Mouse (Mus musculus) gastrocnemius, adult 2 months (tissue): ENCODE measurements around the gene Zmynd19. TPM values are rescaled to one million over a fixed set of nuclear protein-coding genes. Genes with fewer than 3 reads are reported as not detected.
"Not testable (repeated sequence)": the region's sequence is repeated elsewhere in the genome, so short reads cannot be mapped to it uniquely, and the experiment has no call there.

Source experiments
- DNase-seq: peaks from one replicate; pipeline ENCODE4 v3.0.0; 2022
- H3K27ac ChIP-seq: fragments of 200-600 bp; 2 replicates; pipeline ENCODE4 v1.8.1; 2022; ENCODE audit warnings: mild to moderate bottlenecking
- H3K4me3 ChIP-seq: fragments of 200-600 bp; 2 replicates; pipeline ENCODE4 v1.8.1; 2022; ENCODE audit warnings: mild to moderate bottlenecking, moderate library complexity
- CTCF ChIP-seq: fragments of 200-600 bp; IDR thresholded peaks from 2 replicates; pipeline ENCODE4 v1.8.1; 2022; ENCODE audit warnings: antibody characterized with exemption, mild to moderate bottlenecking, moderate library complexity
- intact Hi-C: fragments of 180-260 bp; cut with DNase I; formaldehyde crosslinking; loops from one replicate; pipeline ENCODE4 v1.15.1; 2025
- total RNA-seq, 2 experiments: library from RNA; stranded (reverse); gene quantifications; 2 replicates each; pipeline ENCODE4 v1.2.3; 2021

Gene Zmynd19
- total RNA-seq, 2 experiments from 2014 or later, result 20.6 to 21.2 TPM

DNA sequence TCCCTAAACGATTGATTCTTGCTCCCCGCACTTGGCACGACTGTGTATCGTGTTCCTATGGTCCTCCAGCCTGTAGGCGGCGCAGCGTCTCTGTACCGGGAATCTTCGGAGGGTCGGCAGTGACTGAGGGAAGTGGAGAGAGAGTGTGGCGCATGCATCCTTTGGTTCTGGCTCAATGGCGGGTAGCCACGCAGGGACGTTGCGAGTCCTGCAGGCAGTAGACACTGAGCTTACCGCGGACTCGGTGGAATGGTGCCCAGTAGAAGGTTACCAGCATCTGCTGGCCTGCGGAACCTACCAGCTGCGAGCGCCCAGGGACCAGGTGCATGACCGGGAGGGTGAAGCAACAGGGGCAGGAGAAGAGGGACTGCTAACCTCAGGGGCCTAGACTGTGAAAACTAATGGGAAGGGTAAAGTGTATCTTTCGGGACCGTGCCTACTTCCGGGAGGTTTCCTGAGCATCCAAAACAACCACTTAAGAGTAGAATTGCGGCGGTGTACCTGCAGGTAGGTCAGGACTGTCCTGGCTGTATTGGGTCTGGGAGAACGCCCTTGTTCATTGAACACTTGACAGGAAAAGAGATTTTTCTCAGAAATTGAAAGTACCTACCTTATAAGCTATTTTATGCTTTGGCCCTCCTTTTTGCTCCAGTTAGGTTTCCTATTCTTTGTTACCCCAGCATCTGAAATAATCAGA, 12.9 kb downstream of the Zmynd19 start, which contains the start of gene Dph7:
Dph7 (plus strand) TSS at position 97 of the 697 bp plus-strand sequence.
- H3K4me3 ChIP-seq, result peak within 1 kb of the TSS; percentile 73
- TF ChIP-seq CTCF, result peak; percentile 93
- intact Hi-C loops, result no loop called here
- H3K27ac ChIP-seq, result peak within 1 kb of the TSS; percentile 79
- DNase-seq, result peak; percentile 88

DNA sequence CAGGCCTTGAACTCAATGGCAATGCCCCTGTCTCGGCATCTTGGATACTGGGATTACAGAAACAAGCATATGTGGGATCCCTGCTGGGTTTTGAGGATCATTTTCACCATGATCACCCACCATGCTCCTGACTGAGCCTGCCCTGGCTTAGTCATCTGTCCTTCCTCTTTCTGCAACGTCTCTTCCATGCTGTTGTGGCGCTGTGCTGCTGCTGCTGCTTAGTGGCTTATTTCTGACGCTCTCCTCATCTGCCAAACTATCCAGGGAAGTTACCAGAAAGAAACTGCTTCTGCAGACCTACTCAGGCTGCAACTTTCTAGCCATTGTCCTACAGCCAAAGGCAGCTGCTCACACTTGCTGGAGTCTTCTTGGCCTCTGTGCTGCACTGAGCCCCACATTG, 20.8 kb downstream of the Zmynd19 start:
- no peak overlapping the region for H3K27ac ChIP-seq
- intact Hi-C loops, result no loop called here
- no peak overlapping the region for H3K4me3 ChIP-seq
- TF ChIP-seq CTCF, result no peak
- DNase-seq, result no peak

DNA sequence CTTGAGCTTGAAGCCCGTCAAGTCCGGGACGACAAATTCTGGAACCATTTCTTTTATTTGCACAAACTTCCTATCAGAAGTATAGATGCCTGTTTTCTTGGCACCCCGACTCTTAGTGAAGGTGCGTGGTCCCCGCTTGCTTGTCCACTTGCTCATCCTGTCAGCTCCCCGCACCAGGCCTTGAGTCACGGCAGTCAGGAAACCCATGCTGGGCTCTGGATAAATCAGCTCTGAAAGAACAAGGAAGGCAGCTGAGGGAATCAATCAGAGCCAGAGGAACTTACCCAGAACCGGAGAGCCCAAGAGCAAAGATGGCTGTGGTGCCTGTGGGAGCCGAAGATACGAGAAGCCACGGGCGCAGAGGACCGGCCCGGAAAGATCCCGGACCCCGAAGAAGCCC, 24.9 kb downstream of the Zmynd19 start:
- Histone ChIP-seq H3K27ac (peak overlapping the region; percentile 97), H3K4me3 (peak overlapping the region; percentile 93)
- intact Hi-C loops, DNase-seq: not testable (repeated sequence)

DNA sequence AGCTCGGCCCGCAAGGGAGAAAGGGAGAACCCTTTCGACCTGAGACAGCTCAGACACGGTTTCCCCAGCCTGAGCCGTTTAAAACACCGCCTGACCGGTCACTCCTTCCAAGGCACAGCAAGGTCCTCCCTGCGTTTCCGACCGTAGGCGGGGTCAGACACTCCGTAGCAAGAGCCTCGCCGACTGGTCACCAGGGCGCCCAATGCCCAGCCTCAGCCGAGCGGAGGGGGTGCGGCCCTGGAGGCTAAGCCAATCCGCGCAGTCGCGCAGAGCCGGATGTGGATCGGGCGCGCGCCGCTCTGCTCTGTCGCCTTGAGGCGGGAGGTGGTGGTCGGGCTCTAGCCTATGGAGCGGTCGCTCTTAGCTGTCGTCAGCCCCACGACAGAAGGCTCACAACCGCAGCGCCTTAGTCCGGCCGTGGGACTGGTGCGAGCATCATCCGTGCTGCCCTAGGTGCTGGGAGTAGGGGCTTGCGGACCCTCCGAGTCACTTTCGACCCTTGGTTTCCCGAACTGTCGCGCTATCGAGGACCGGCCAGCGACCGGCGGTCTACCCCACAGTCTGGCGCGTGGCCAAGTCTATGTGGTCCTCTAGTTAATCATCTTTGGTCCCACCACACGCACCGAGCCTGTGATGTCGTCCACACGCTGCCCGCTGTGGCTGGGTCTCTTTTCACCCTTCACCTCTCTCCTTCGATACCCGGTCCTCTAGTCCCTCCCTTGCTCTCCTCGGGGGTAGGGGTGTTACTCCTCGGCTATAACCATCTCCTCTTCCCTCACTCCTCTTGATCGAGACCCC, 25.5 kb downstream of the Zmynd19 start, which contains the start of gene Mrpl41:
Mrpl41 (minus strand) TSS at position 193 of the 798 bp plus-strand sequence.
- no peak for TF ChIP-seq CTCF
- intact Hi-C loops, result no loop called here
- peak; percentile 99 for DNase-seq
- Histone ChIP-seq H3K27ac (peak within 1 kb of the TSS; percentile 97), H3K4me3 (peak within 1 kb of the TSS; percentile 93)

DNA sequence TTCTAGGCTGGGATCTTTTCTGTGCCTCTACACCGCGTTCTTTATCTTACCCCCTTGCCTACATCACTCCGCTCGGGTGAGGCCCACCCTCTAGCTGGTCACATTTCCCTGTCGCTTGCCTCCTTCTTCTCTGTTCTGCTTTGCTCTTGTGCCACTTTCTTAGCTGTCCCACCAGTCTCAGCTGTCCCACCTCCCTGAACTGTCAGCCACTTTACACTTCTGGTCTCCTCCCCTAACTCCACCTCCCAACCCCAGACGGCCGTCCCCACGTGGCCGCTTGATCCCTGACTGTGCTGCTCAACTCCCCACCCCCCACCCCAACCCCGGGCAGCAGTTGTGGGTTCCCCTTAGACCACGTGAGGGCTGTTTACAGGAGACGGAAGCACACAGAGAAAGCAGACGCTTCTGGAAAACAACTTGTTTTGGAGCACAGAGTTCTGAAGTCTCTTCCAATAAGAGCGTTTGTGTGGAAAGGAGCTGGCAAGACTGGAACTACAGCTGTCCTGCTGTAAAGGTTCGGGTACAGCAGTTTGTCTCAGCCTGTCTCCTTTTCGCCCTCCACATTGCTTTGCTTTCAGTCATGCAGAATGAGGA, 26.2 kb downstream of the Zmynd19 start, which contains the start of gene Pnpla7:
Pnpla7 (plus strand) TSS at position 330 of the 594 bp plus-strand sequence.
- peak; percentile 91 for DNase-seq
- TF ChIP-seq CTCF, result no peak
- intact Hi-C loops, result no loop called here
- Histone ChIP-seq H3K4me3 (peak within 1 kb of the TSS; percentile 93), H3K27ac (peak within 1 kb of the TSS; percentile 97)

DNA sequence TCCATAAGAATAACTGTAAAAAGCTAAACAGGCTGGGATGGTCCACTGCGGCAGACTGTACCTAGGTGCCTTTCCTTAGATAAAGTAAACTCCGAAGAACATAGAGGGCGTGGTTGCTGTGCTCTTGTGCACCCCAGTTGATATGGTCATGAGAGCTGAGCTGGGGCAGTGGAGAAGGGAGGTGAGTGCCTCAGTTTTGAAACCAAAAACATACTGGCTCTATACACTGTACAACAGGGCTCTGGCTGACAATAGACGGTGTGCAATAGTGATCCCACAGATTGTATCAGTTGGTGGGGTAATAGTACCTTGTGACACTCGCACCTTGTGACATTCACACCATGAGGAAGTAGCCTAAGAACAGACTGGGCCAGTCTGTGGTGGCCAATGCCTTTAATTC, 27.4 kb downstream of the Zmynd19 start:
- Histone ChIP-seq H3K27ac (peak overlapping the region; percentile 97), H3K4me3 (peak overlapping the region; percentile 93)
- intact Hi-C loops, result no loop called here
- DNase-seq, result no peak
- TF ChIP-seq CTCF, result no peak

DNA sequence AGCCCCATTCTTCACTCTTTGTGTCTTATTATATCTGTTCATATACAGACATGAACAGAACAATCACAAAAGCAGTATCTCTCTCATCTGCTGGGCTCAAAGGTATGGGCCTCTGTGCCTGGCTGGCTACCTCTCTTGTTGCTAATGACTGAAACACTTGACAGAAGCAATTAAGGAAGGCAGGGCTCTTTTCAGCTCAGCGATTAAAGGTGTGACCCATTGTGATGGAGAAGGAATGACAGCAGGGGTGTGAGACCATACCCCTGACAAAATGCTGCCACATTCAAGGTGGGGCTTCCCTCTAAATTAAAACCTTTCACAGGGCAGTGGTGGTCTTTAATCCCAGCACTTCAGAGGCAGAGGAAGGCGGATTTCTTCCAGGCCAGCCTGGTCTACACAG, 38.2 kb downstream of the Zmynd19 start:
- Histone ChIP-seq H3K4me3 (no peak overlapping the region), H3K27ac (no peak overlapping the region)
- no peak for TF ChIP-seq CTCF
- DNase-seq, result no peak
- intact Hi-C loops, result no loop called here

DNA sequence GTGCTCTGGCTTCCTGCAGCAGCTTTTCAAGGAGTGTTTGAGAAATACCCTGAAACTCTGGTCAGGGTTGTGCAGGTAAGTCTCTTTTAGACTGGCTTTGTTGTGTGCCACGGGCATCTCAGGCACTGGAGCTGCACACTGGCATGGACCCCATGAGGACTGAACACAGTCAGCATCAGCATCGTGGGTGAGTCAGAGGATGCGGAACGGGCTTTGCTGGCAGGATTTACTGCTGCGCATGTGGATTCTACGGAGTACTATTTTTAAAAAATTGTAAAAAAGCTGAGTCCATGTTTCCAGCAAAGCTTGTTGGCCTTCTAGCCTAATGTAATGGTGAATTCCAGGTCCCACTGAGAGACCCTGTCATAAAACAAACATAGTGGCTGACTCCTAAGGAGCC, 45.7 kb downstream of the Zmynd19 start:
- H3K27ac ChIP-seq, result no peak overlapping the region
- intact Hi-C loops, result no loop called here
- H3K4me3 ChIP-seq, result no peak overlapping the region
- TF ChIP-seq CTCF, result no peak
- DNase-seq, result no peak

DNA sequence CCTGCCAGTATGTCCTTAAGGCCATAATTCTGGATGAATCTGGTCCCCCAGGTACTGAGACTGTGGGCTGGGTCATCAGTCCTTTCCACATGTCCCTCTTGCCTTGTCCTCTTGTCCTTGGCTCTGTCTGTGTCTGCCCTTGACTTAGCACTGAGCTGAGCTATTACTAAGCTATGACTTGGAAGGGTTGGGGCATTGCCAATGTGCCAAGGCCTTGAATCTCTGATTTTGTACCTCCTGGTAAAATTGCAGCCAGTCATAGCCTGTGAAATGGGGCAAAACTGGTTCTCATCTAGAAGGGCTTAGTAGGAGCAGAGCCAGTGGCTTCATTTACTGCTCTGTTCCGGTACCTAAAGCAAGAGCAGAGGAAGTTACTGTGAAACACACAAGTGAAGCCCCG, 46.9 kb downstream of the Zmynd19 start:
- H3K4me3 ChIP-seq, result no peak overlapping the region
- no peak for TF ChIP-seq CTCF
- no peak for DNase-seq
- intact Hi-C loops, result no loop called here
- H3K27ac ChIP-seq, result no peak overlapping the region

DNA sequence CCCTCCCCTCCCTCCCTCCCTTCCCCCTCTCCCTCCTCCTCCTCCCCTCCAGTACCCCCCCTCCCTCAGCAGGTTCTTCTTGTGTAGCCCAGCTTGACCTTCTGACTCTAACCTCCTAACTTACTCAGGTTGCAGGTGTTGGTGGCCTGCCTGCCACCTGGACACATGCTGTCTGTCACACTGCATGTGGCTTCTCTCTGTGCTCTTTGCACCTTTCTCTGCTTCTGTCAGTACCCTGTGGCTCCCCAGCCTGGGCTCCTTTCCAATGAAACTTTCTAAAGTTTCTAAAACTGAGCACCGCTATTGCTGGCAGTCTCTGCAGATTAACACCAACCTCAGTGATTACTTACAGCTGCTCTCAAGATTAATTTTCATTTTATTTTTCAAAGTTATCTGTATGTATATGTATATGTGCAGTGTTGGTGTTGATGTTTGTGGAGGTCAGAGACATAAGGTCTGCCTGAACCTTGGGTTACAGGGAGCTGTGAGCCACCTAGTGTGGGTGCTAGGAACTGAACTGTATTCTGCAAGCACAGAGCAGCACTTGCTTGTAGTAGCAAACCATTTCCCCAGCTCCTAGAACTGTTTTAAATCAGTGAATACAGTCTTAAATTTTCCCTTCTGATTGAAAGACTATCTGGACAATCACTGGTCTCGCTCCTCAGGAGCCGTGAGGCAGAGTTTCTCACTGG, 51.1 kb downstream of the Zmynd19 start:
- TF ChIP-seq CTCF, result peak; percentile 65
- intact Hi-C loops, result loop anchor here (2.0 kb wide), 1 partner anchor 148 kb away; no protein-coding TSS in a partner anchor
- H3K27ac ChIP-seq, result peak overlapping the region; percentile 65
- no peak overlapping the region for H3K4me3 ChIP-seq
- DNase-seq, result peak; percentile 25

DNA sequence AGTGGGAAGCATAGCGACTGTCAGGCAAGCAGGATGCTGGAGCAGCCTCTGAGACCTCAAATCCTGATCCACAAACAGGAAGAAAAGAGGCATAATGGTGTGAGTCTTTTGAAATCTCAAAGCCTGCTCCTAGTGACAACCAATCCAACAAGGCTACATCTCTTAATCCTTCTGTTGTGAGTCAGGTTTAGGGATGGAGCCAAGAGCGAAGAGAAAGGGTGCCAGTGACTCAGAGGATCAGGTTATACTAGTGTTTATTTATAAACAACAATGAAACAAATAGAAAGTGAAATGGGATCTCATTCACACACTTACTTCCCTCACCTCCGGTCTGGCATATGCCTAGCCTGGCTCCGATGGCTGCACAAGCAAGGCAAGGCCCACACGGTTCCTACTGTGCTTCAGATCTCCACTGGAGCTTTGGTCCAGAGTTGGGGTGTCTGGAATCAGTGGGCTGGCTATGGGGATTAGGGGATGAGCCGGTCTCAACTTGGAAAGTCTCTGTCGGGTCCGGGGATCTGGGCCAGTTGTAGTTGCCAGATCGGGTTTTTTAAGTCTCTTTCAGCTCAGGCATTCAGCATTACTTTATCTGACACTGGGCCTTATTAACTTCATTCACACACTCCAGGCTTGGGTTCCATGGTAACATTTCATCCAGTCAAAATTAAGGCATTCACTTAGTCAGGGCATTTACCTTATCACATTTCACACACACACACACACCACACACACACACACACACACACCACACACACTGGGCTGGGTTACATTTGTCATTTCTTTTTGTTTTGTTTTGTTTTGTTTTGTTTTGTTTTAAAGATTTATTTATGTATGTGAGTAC, 54.6 kb downstream of the Zmynd19 start:
- intact Hi-C loops, result no loop called here
- DNase-seq, result no peak
- Histone ChIP-seq H3K27ac (no peak overlapping the region), H3K4me3 (no peak overlapping the region)
- TF ChIP-seq CTCF, result no peak

DNA sequence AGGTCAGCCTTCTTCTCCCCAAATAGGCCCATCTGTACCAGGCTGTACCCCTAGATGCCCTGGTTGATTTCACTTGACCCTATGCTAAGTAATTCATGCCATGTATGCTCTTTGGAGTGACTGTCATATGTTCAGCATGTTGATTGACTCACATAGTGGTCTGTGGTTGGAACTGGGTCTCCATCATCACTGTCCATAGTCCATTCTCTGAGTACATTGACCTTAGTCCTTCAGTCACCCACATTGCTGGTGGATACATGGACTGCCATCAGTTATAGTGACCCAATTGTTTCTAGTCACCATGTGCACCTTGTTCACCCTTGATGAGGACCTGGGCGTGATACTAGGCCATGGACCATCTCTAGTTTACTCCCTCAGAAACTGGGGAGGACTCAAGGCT, 57.2 kb downstream of the Zmynd19 start:
- no peak for TF ChIP-seq CTCF
- H3K27ac ChIP-seq, result no peak overlapping the region
- intact Hi-C loops, result no loop called here
- H3K4me3 ChIP-seq, result no peak overlapping the region
- DNase-seq, result no peak
